ENCODE assay signal across 7 mouse cellular contexts in genomic region chr19:4477345-4478189, GRCm38 (mm10). TPM values are rescaled to one million over a fixed set of nuclear protein-coding genes. Genes with fewer than 3 reads are reported as not detected.
A peak's percentile ranks its signal among the peaks of the same experiment; 100 is the strongest.
DNase-seq lines count a peak whose midpoint lies in the region; ATAC-seq and TF ChIP-seq lines count a peak whose summit lies in the region.

TSS of gene Syt12 (minus strand) at chr19:4477447.

- H3K27me3 ChIP-seq in E14TG2a.4 (ENCODE audit: insufficient read depth, low read length): peaks cover 59% of the 10 kb centered on the region
- H3K27me3 ChIP-seq in embryonic facial prominence, embryonic 12.5 days: peaks cover 39% of the 10 kb centered on the region
- peaks cover 31% of the 10 kb centered on the region for H3K27me3 ChIP-seq in heart, embryonic 15.5 days
- peaks cover 28% of the 10 kb centered on the region for H3K27me3 ChIP-seq in lung, embryonic 15.5 days
- no peaks in the 10 kb centered on the region; the same call in 1 of the 2 replicates for H3K27me3 ChIP-seq in stomach, postnatal 0 days (ENCODE audit: control insufficient read depth, insufficient read depth, low read length)

- TF ChIP-seq CTCF in E14TG2a.4 (conservative IDR thresholded peaks at IDR 0.05; ENCODE audit: low read length): no peak
- no peak for TF ChIP-seq CTCF in stomach, postnatal 0 days (IDR thresholded peaks at IDR 0.05; ENCODE audit: low read depth)

- H3K9ac ChIP-seq in embryonic facial prominence, embryonic 12.5 days: peak within 1 kb of the TSS; percentile 60
- H3K9ac ChIP-seq in heart, embryonic 15.5 days: peak within 1 kb of the TSS; percentile 42
- H3K9ac ChIP-seq in lung, embryonic 15.5 days: peak within 1 kb of the TSS; percentile 52
- H3K9ac ChIP-seq in stomach, postnatal 0 days (ENCODE audit: low read length): peak within 1 kb of the TSS; percentile 68

- no peak for ATAC-seq in embryonic facial prominence, embryonic 12.5 days (ENCODE audit: insufficient number of reproducible peaks, insufficient read depth, low FRiP score, low TSS enrichment)
- 0 out of 2 replicates have a peak, but pooled peaks have one; percentile 23 for ATAC-seq in heart, embryonic 15.5 days (replicated peaks; ENCODE audit: insufficient number of reproducible peaks, insufficient read depth, low FRiP score, low read depth)
- ATAC-seq in lung, embryonic 15.5 days (ENCODE audit: borderline replicate concordance, extremely low read depth, low FRiP score, low TSS enrichment): no peak
- peak; percentile 79 for ATAC-seq in stomach, postnatal 0 days (ENCODE audit: low FRiP score, low TSS enrichment)

- H3K27ac ChIP-seq in embryonic facial prominence, embryonic 12.5 days: no peak within 1 kb of the TSS
- no peak within 1 kb of the TSS for H3K27ac ChIP-seq in heart, embryonic 15.5 days
- H3K27ac ChIP-seq in lung, embryonic 15.5 days: no peak within 1 kb of the TSS
- peak within 1 kb of the TSS; percentile 24; the same call in 1 of the 2 replicates for H3K27ac ChIP-seq in stomach, postnatal 0 days (replicated peaks)

- peak within 1 kb of the TSS; percentile 84 for H3K4me3 ChIP-seq in E14TG2a.4 (replicated peaks; ENCODE audit: low read length)
- peak within 1 kb of the TSS; percentile 53 for H3K4me3 ChIP-seq in embryonic facial prominence, embryonic 12.5 days
- H3K4me3 ChIP-seq in heart, embryonic 15.5 days: peak within 1 kb of the TSS; percentile 54
- H3K4me3 ChIP-seq in lung, embryonic 15.5 days: peak within 1 kb of the TSS; percentile 57
- peak within 1 kb of the TSS; percentile 52 for H3K4me3 ChIP-seq in stomach, postnatal 0 days (ENCODE audit: low read depth, low read length)

- peaks cover 13% of the 10 kb centered on the region for H3K4me1 ChIP-seq in E14TG2a.4 (replicated peaks; ENCODE audit: low read depth, low read length)
- H3K4me1 ChIP-seq in embryonic facial prominence, embryonic 12.5 days: peaks cover 9% of the 10 kb centered on the region
- peaks cover 17% of the 10 kb centered on the region for H3K4me1 ChIP-seq in heart, embryonic 15.5 days (replicated peaks)
- peaks cover 18% of the 10 kb centered on the region for H3K4me1 ChIP-seq in lung, embryonic 15.5 days
- no peaks in the 10 kb centered on the region for H3K4me1 ChIP-seq in stomach, postnatal 0 days (replicated peaks; ENCODE audit: control insufficient read depth, insufficient read depth)

- no peaks in the 10 kb centered on the region for H3K36me3 ChIP-seq in E14TG2a.4 (ENCODE audit: insufficient read depth, low read length)
- H3K36me3 ChIP-seq in embryonic facial prominence, embryonic 12.5 days: no peaks in the 10 kb centered on the region
- no peaks in the 10 kb centered on the region for H3K36me3 ChIP-seq in heart, embryonic 15.5 days
- H3K36me3 ChIP-seq in lung, embryonic 15.5 days: no peaks in the 10 kb centered on the region
- no peaks in the 10 kb centered on the region for H3K36me3 ChIP-seq in stomach, postnatal 0 days (ENCODE audit: control insufficient read depth, insufficient read depth, low read length)

- no peaks in the 10 kb centered on the region for H3K9me3 ChIP-seq in E14TG2a.4 (ENCODE audit: low read length)
- H3K9me3 ChIP-seq in embryonic facial prominence, embryonic 12.5 days: no peaks in the 10 kb centered on the region
- H3K9me3 ChIP-seq in heart, embryonic 15.5 days (replicated peaks): no peaks in the 10 kb centered on the region
- no peaks in the 10 kb centered on the region for H3K9me3 ChIP-seq in lung, embryonic 15.5 days
- H3K9me3 ChIP-seq in stomach, postnatal 0 days (ENCODE audit: control insufficient read depth, low read length): no peaks in the 10 kb centered on the region

- TF ChIP-seq EP300 in stomach, postnatal 0 days (optimal IDR thresholded peaks at IDR 0.05): no peak

- WGBS in embryonic facial prominence, embryonic 12.5 days: 38% methylated on average over 21 of the region's 21 CpGs
- WGBS in heart, embryonic 15.5 days: 9% methylated on average over 21 of the region's 21 CpGs
- WGBS in lung, embryonic 15.5 days: 9% methylated on average over 21 of the region's 21 CpGs
- 18% methylated on average over 21 of the region's 21 CpGs for WGBS in stomach, postnatal 0 days

- peak within 1 kb of the TSS; percentile 97 for H3K4me2 ChIP-seq in embryonic facial prominence, embryonic 12.5 days (replicated peaks)
- H3K4me2 ChIP-seq in heart, embryonic 15.5 days: peak within 1 kb of the TSS; percentile 94
- peak within 1 kb of the TSS; percentile 100 for H3K4me2 ChIP-seq in lung, embryonic 15.5 days
- peak within 1 kb of the TSS; percentile 93 for H3K4me2 ChIP-seq in stomach, postnatal 0 days (replicated peaks; ENCODE audit: low read depth)

- DNase-seq in adrenal gland, adult (ENCODE audit: inconsistent age in 2 of 2, low spot score in 1 of 2): peak; percentile 90 to 95
- DNase-seq in layer of hippocampus, postnatal 10 days (ENCODE audit: low spot score in 2 of 2): peak in 1 of 2 experiments; percentile 43
- DNase-seq in stomach, postnatal 0 days (ENCODE audit: low spot score): peak; percentile 89

RNA-seq across cellular contexts. Expression of gene Syt12, which starts in this region (rescaled TPM):
- polyA plus RNA-seq in embryonic facial prominence, embryonic 12.5 days (2016; fragmentation: Nextera tagmentation; extraction: Ambion mirVana): 2.1 and 2.3 TPM in 2 replicates
- 0.68 and 0.98 TPM in 2 replicates for polyA plus RNA-seq in heart, embryonic 15.5 days (2015; fragmentation: Nextera tagmentation; extraction: Ambion mirVana)
- 10 to 100 TPM; 21.4 to 21.5 TPM for total RNA-seq in layer of hippocampus, postnatal 10 days (2021)
- 1.1 and 1.2 TPM in 2 replicates for polyA plus RNA-seq in lung, embryonic 15.5 days (2015; fragmentation: Nextera tagmentation; extraction: Ambion mirVana)
- 1.9 and 2.5 TPM in 2 replicates for polyA plus RNA-seq in stomach, postnatal 0 days (2015; fragmentation: Nextera tagmentation; extraction: Ambion mirVana)

Comparison
In these comparisons a context has a peak if more than half of its experiments do, and no peak if none do; other contexts are left out.
1. Peak in ATAC-seq, H3K4me3 ChIP-seq, H3K9ac ChIP-seq and H3K4me2 ChIP-seq in heart, embryonic 15.5 days; RNA of the gene not detected or under 1 TPM.